Mouse (Mus musculus) hindbrain, embryonic 12.5 days (tissue): Measurements from ENCODE around the gene Cited2. TPM values are rescaled to one million over a fixed set of nuclear protein-coding genes. Genes with fewer than 3 reads are reported as not detected.

Source experiments
- ATAC-seq: fragments of 200-750 bp; cut with Nextera tagmentation; 2 replicates; pipeline ENCODE4 v1.8.0; 2017; ENCODE audit warnings: moderate TSS enrichment; ENCODE audit not compliant: low FRiP score
- H3K27ac ChIP-seq: fragments of 300-500 bp; sonication (generic); 2 replicates; pipeline ENCODE4 v1.5.1; 2016; ENCODE audit warnings: mild to moderate bottlenecking
- H3K27me3 ChIP-seq: fragments of 300-500 bp; sonication (generic); 2 replicates; pipeline ENCODE4 v1.6.1; 2016; ENCODE audit warnings: mild to moderate bottlenecking
- H3K36me3 ChIP-seq: fragments of 300-500 bp; sonication (generic); 2 replicates; pipeline ENCODE4 v1.6.1; 2016; ENCODE audit warnings: mild to moderate bottlenecking
- H3K4me1 ChIP-seq: fragments of 300-500 bp; sonication (generic); 2 replicates; pipeline ENCODE4 v1.6.1; 2016
- H3K4me2 ChIP-seq: fragments of 300-500 bp; sonication (generic); replicated peaks from 2 replicates; pipeline ENCODE4 v1.6.1; 2016; ENCODE audit warnings: mild to moderate bottlenecking
- H3K4me3 ChIP-seq: fragments of 300-500 bp; sonication (generic); 2 replicates; pipeline ENCODE4 v1.5.1; 2016; ENCODE audit warnings: mild to moderate bottlenecking
- H3K9ac ChIP-seq: fragments of 300-500 bp; sonication (generic); 2 replicates; pipeline ENCODE4 v1.6.1; 2016; ENCODE audit warnings: mild to moderate bottlenecking, moderate library complexity
- H3K9me3 ChIP-seq: fragments of 300-500 bp; sonication (generic); replicated peaks from 2 replicates; pipeline ENCODE4 v1.6.1; 2016; ENCODE audit warnings: mild to moderate bottlenecking
- WGBS: fragments of 180-500 bp; shearing (Covaris S2); methylation state at CpG from one replicate; pipeline ENCODE4 v1.1.7; 2016; 5-methylcytosine and 5-hydroxymethylcytosine counted together
- polyA plus RNA-seq: library from polyadenylated mRNA; unstranded; fragments of >200 nt; fragmentation: Nextera tagmentation; extraction: Ambion mirVana; gene quantifications from 2 replicates; pipeline ENCODE4 v1.2.1, GENCODE M21; 2016

Cited2 gene
- 110 and 129 TPM in 2 replicates for polyA plus RNA-seq

- WGBS = under 1% methylated on average over 55 of the region's 55 CpGs
- peak within 1 kb of the TSS; percentile 100 for H3K27ac ChIP-seq
- peak within 1 kb of the TSS; percentile 96 for H3K4me3 ChIP-seq
- peaks cover 23% of the 10 kb centered on the region for H3K4me1 ChIP-seq
- H3K9me3 ChIP-seq = no peaks in the 10 kb centered on the region
- no peaks in the 10 kb centered on the region for H3K27me3 ChIP-seq
- H3K36me3 ChIP-seq = no peaks in the 10 kb centered on the region
- H3K4me2 ChIP-seq = peak within 1 kb of the TSS; percentile 70
- peak; percentile 87 for ATAC-seq
- peak within 1 kb of the TSS; percentile 98 for H3K9ac ChIP-seq
These were observed at the start of gene Cited2 for GRCm38 (mm10) chr10:17722653-17723410. Cited2 (plus strand) TSS chr10:17723218.

GRCm38 (mm10) chr10:17674454-17674853 is 48.6 kb upstream of the Cited2 start:
- WGBS = 87% methylated on average over 5 of the region's 5 CpGs
- no peaks in the 10 kb centered on the region for H3K9me3 ChIP-seq
- H3K4me2 ChIP-seq = no peak overlapping the region
- no peak overlapping the region for H3K9ac ChIP-seq
- no peak overlapping the region for H3K4me3 ChIP-seq
- H3K27ac ChIP-seq = no peak overlapping the region
- no peaks in the 10 kb centered on the region for H3K36me3 ChIP-seq
- no peak for ATAC-seq
- no peaks in the 10 kb centered on the region for H3K4me1 ChIP-seq
- no peaks in the 10 kb centered on the region for H3K27me3 ChIP-seq

- Histone ChIP-seq H3K4me3 (no peak overlapping the region), H3K27me3 (no peaks in the 10 kb centered on the region), H3K4me2 (no peak overlapping the region), H3K27ac (no peak overlapping the region), H3K4me1 (no peaks in the 10 kb centered on the region), H3K9me3 (no peaks in the 10 kb centered on the region), H3K9ac (no peak overlapping the region), H3K36me3 (no peaks in the 10 kb centered on the region)
- 87% methylated on average over 2 of the region's 2 CpGs for WGBS
- no peak for ATAC-seq
These were observed 48.1 kb upstream of the Cited2 start for GRCm38 (mm10) chr10:17674869-17675268.

GRCm38 (mm10) chr10:17676464-17676863 is 46.6 kb upstream of the Cited2 start:
- WGBS = 90% methylated on average over 3 of the region's 3 CpGs
- no peaks in the 10 kb centered on the region for H3K9me3 ChIP-seq

GRCm38 (mm10) chr10:17677308-17677707 is 45.7 kb upstream of the Cited2 start:
- Histone ChIP-seq H3K4me2 (no peak overlapping the region), H3K9ac (no peak overlapping the region), H3K9me3 (no peaks in the 10 kb centered on the region), H3K4me3 (no peak overlapping the region), H3K27me3 (no peaks in the 10 kb centered on the region), H3K4me1 (no peaks in the 10 kb centered on the region), H3K36me3 (no peaks in the 10 kb centered on the region), H3K27ac (no peak overlapping the region)
- 83% methylated on average over 4 of the region's 4 CpGs for WGBS
- ATAC-seq = no peak

More at GRCm38 (mm10) chr10:17676464-17676863, 46.6 kb upstream of the Cited2 start:
- H3K9ac ChIP-seq = no peak overlapping the region
- H3K4me1 ChIP-seq = no peaks in the 10 kb centered on the region
- no peak overlapping the region for H3K27ac ChIP-seq
- H3K4me2 ChIP-seq = no peak overlapping the region
- H3K4me3 ChIP-seq = no peak overlapping the region
- H3K36me3 ChIP-seq = no peaks in the 10 kb centered on the region
- no peak for ATAC-seq
- no peaks in the 10 kb centered on the region for H3K27me3 ChIP-seq

GRCm38 (mm10) chr10:17680432-17681382 is 42.3 kb upstream of the Cited2 start:
- H3K9ac ChIP-seq = no peak overlapping the region
- no peaks in the 10 kb centered on the region for H3K36me3 ChIP-seq
- H3K4me2 ChIP-seq = no peak overlapping the region
- no peak overlapping the region for H3K27ac ChIP-seq
- WGBS = 72% methylated on average over 8 of the region's 8 CpGs
- ATAC-seq = no peak
- no peak overlapping the region for H3K4me3 ChIP-seq
- H3K4me1 ChIP-seq = no peaks in the 10 kb centered on the region
- no peaks in the 10 kb centered on the region for H3K9me3 ChIP-seq
- no peaks in the 10 kb centered on the region for H3K27me3 ChIP-seq

GRCm38 (mm10) chr10:17681386-17681785 is 41.6 kb upstream of the Cited2 start:
- Histone ChIP-seq H3K9ac (no peak overlapping the region), H3K27me3 (no peaks in the 10 kb centered on the region), H3K27ac (no peak overlapping the region), H3K9me3 (no peaks in the 10 kb centered on the region), H3K4me1 (no peaks in the 10 kb centered on the region), H3K36me3 (no peaks in the 10 kb centered on the region), H3K4me2 (no peak overlapping the region), H3K4me3 (no peak overlapping the region)
- WGBS = 85% methylated on average over 2 of the region's 2 CpGs
- ATAC-seq = no peak

GRCm38 (mm10) chr10:17683852-17684428 is 39.1 kb upstream of the Cited2 start:
- WGBS = 74% methylated on average over 6 of the region's 6 CpGs
- Histone ChIP-seq H3K36me3 (no peaks in the 10 kb centered on the region), H3K27ac (no peak overlapping the region), H3K4me2 (no peak overlapping the region), H3K9me3 (no peaks in the 10 kb centered on the region), H3K4me1 (no peaks in the 10 kb centered on the region), H3K4me3 (no peak overlapping the region), H3K9ac (no peak overlapping the region), H3K27me3 (no peaks in the 10 kb centered on the region)
- ATAC-seq = no peak

GRCm38 (mm10) chr10:17689806-17690205 is 33.2 kb upstream of the Cited2 start:
- H3K4me1 ChIP-seq = no peaks in the 10 kb centered on the region
- no peak overlapping the region for H3K4me3 ChIP-seq
- no peaks in the 10 kb centered on the region for H3K36me3 ChIP-seq
- no peaks in the 10 kb centered on the region for H3K27me3 ChIP-seq
- 72% methylated on average over 4 of the region's 4 CpGs for WGBS
- ATAC-seq = no peak
- no peak overlapping the region for H3K27ac ChIP-seq
- no peaks in the 10 kb centered on the region for H3K9me3 ChIP-seq
- H3K4me2 ChIP-seq = no peak overlapping the region
- no peak overlapping the region for H3K9ac ChIP-seq

- H3K4me1 ChIP-seq = no peaks in the 10 kb centered on the region
- ATAC-seq = no peak
- H3K27ac ChIP-seq = no peak overlapping the region
- no peaks in the 10 kb centered on the region for H3K36me3 ChIP-seq
- no peak overlapping the region for H3K4me3 ChIP-seq
- WGBS = 77% methylated on average over 1 of the region's 1 CpGs
- H3K9ac ChIP-seq = no peak overlapping the region
- no peak overlapping the region for H3K4me2 ChIP-seq
- no peaks in the 10 kb centered on the region for H3K27me3 ChIP-seq
- no peaks in the 10 kb centered on the region for H3K9me3 ChIP-seq
These were observed 31.3 kb upstream of the Cited2 start for GRCm38 (mm10) chr10:17691709-17692108.

GRCm38 (mm10) chr10:17695801-17696200 is 27.2 kb upstream of the Cited2 start:
- Histone ChIP-seq H3K4me3 (no peak overlapping the region), H3K9me3 (no peaks in the 10 kb centered on the region), H3K4me2 (no peak overlapping the region), H3K27me3 (no peaks in the 10 kb centered on the region), H3K9ac (no peak overlapping the region), H3K36me3 (no peaks in the 10 kb centered on the region), H3K4me1 (no peaks in the 10 kb centered on the region), H3K27ac (no peak overlapping the region)
- WGBS = 83% methylated on average over 3 of the region's 3 CpGs
- no peak for ATAC-seq
